Mouse (Mus musculus) heart, postnatal 0 days (tissue): Measurements from ENCODE around the gene Pih1d2. TPM values are rescaled to one million over a fixed set of nuclear protein-coding genes. Genes with fewer than 3 reads are reported as not detected.

Experiments
- ATAC-seq: fragments of 200-750 bp; cut with Nextera tagmentation; 2 replicates; pipeline ENCODE4 v1.8.0; 2017; ENCODE audit warnings: low read depth, moderate number of reproducible peaks, moderate library complexity; ENCODE audit not compliant: insufficient read depth
- DNase-seq: peaks from one replicate; pipeline ENCODE4 v3.0.0-alpha.2; 2016; ENCODE audit warnings: low spot score
- H3K27ac ChIP-seq: fragments of 300-500 bp; sonication (generic); 2 replicates; pipeline ENCODE4 v1.5.1; 2014; ENCODE audit warnings: low read depth, mild to moderate bottlenecking
- H3K27me3 ChIP-seq: fragments of 300-500 bp; sonication (generic); 2 replicates; pipeline ENCODE4 v1.6.1; 2014; ENCODE audit warnings: low read length, mixed read lengths; ENCODE audit not compliant: control insufficient read depth, insufficient read depth
- H3K36me3 ChIP-seq: fragments of 300-500 bp; sonication (generic); replicated peaks from 2 replicates; pipeline ENCODE4 v1.6.1; 2014; ENCODE audit warnings: low read length, mixed read lengths; ENCODE audit not compliant: control insufficient read depth, insufficient read depth
- H3K4me1 ChIP-seq: fragments of 300-500 bp; sonication (generic); 2 replicates; pipeline ENCODE4 v1.6.1; 2014; ENCODE audit warnings: antibody characterized with exemption; ENCODE audit not compliant: control insufficient read depth, insufficient read depth
- H3K4me2 ChIP-seq: fragments of 300-500 bp; sonication (generic); 2 replicates; pipeline ENCODE4 v1.6.1; 2014; ENCODE audit warnings: low read depth, mild to moderate bottlenecking, low read length, moderate library complexity
- H3K4me3 ChIP-seq: fragments of 300-500 bp; sonication (generic); 2 replicates; pipeline ENCODE4 v1.5.1; 2014; ENCODE audit warnings: low read depth, low read length
- H3K9ac ChIP-seq: fragments of 300-500 bp; sonication (generic); replicated peaks from 2 replicates; pipeline ENCODE4 v1.6.1; 2014; ENCODE audit warnings: low read depth, low read length, mixed read lengths
- H3K9me3 ChIP-seq: fragments of 300-500 bp; sonication (generic); replicated peaks from 2 replicates; pipeline ENCODE4 v1.6.1; 2016; ENCODE audit warnings: low read length; ENCODE audit not compliant: control insufficient read depth
- CTCF ChIP-seq: IDR thresholded peaks from 2 replicates; pipeline ENCODE4 v1.5.1; 2016; ENCODE audit warnings: antibody characterized with exemption, control low read depth, low read depth
- EP300 ChIP-seq: IDR thresholded peaks from 2 replicates; pipeline ENCODE4 v1.6.1; 2016; ENCODE audit warnings: antibody characterized with exemption, low read depth
- WGBS: fragments of 180-500 bp; shearing (Covaris S2); extraction: QIAGEN DNeasy Blood & Tissue Kit; methylation state at CpG from one replicate; pipeline ENCODE4 v1.1.7; 2014; 5-methylcytosine and 5-hydroxymethylcytosine counted together
- polyA plus RNA-seq: library from polyadenylated mRNA; unstranded; fragments of >200 nt; fragmentation: Nextera tagmentation; extraction: Ambion mirVana; gene quantifications from 2 replicates; pipeline ENCODE4 v1.2.1, GENCODE M21; 2015
- total RNA-seq: library from RNA; depleted of rRNA; stranded (reverse); fragments of >200 nt; gene quantifications from 2 replicates; pipeline ENCODE4 v1.2.3, GENCODE M21; 2014; ENCODE audit warnings: low replicate concordance; rRNA removed

Gene Pih1d2
- total and polyA plus RNA-seq, 2 experiments from 2014 or later = 0.27 to 1.2 TPM

DNA sequence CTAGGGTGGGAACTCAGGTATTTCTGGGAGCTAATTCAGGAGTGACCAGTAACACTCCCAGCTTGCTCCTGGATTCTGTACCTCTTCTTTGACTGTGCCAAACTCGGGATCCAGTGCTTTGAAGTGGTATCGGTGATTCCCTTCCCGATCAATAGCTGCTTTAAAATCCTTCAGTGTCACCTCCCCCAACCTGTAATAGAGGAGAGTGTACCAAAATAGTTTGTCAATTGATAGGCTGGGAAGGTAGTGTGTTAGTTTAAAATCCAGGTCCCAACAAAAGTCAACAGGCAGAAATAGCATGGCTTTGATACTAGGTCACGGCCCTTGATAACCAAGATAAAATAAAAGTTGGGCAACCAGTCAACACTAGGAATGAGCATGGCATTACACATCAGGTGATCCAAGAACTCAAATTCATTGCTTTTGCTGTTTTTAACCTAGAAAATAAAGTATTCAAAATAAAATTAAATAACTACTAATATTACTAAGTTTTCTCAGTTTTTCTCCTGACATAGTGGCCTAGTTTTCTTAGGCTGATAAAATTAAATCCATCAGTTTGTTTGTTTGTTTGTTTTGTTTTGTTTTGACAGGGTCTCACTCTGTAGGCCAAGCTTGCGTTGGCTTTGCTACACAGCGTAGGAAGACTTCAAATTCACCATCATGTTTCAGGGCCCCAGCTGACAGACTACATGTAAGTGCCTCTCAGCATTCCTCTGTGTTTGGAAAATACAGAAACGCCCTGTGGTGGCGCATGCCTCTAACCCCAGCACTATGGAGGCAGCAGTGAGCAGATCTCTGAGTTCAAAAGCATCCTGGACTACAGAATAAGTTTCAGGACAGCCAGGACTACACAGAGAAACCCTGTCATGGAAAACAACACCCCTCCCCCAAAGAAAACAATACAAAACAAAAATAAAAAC lies 50.7 kb downstream of the Pih1d2 start:
- no peak for TF ChIP-seq CTCF
- no peak for TF ChIP-seq EP300
- no peaks in the 10 kb centered on the region for H3K27me3 ChIP-seq
- WGBS = 63% methylated on average over 8 of the region's 8 CpGs
- H3K4me3 ChIP-seq = no peak overlapping the region
- H3K9me3 ChIP-seq = no peaks in the 10 kb centered on the region
- DNase-seq (peak; percentile 32), ATAC-seq (0 out of 2 replicates have a peak, but pooled peaks have one; percentile 27)
- H3K36me3 ChIP-seq = no peaks in the 10 kb centered on the region
- H3K4me1 ChIP-seq = no peaks in the 10 kb centered on the region
- H3K9ac ChIP-seq = no peak overlapping the region
- H3K27ac ChIP-seq = no peak overlapping the region
- no peak overlapping the region for H3K4me2 ChIP-seq

DNA sequence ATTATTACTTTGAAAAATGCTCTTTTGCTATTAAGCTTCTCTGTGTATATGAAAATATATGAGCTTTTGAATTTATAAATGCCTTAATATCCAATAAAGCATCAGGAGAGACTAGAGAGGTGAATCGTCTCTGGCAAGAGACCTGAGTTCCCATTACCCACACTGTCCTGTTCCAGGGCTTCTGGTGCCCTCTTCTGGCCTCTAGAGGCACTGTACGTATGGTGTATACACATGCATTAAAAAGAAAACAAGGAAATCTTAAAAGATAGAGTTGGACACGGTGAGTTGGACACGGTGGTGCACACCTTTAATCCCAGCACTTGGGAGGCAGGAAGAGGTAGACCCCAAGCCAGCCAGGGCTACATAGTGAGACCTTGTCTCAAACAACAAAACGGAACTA lies 53.6 kb downstream of the Pih1d2 start:
- Histone ChIP-seq H3K4me2 (no peak overlapping the region), H3K4me1 (no peaks in the 10 kb centered on the region), H3K4me3 (no peak overlapping the region), H3K27ac (no peak overlapping the region), H3K9ac (no peak overlapping the region), H3K36me3 (no peaks in the 10 kb centered on the region), H3K9me3 (no peaks in the 10 kb centered on the region), H3K27me3 (no peaks in the 10 kb centered on the region)
- DNase-seq = peak; percentile 29
- peak; percentile 82; the same call in 1 of the 2 replicates for ATAC-seq
- WGBS = 30% methylated on average over 5 of the region's 5 CpGs
- TF ChIP-seq EP300 = no peak
- peak; percentile 71 for TF ChIP-seq CTCF

Other genes with a start within 250 kb of the Pih1d2 start
- 3.7 and 7.0 TPM in 2 replicates for gene Plet1, start 122.8 kb upstream of the Pih1d2 start, total RNA-seq
- gene Plet1, start 122.8 kb upstream of the Pih1d2 start, polyA plus RNA-seq = 1.2 and 1.3 TPM in 2 replicates
- gene Pts, start 88.6 kb upstream of the Pih1d2 start, total RNA-seq = 29.7 and 147 TPM in 2 replicates
- gene Pts, start 88.6 kb upstream of the Pih1d2 start, polyA plus RNA-seq = 93.1 and 97.8 TPM in 2 replicates
- gene Il18, start 62.5 kb upstream of the Pih1d2 start, total RNA-seq = 0.46 and 2.4 TPM in 2 replicates
- 2.9 and 4.7 TPM in 2 replicates for gene Il18, start 62.5 kb upstream of the Pih1d2 start, polyA plus RNA-seq
- gene Bco2, start 62.1 kb upstream of the Pih1d2 start, total RNA-seq = not detected in 2 replicates
- gene Bco2, start 62.1 kb upstream of the Pih1d2 start, polyA plus RNA-seq = 0.07 TPM in 1 of 2 replicates, not detected in the other
- not detected in 2 replicates for gene Tex12, start 56.0 kb upstream of the Pih1d2 start, total RNA-seq
- gene Tex12, start 56.0 kb upstream of the Pih1d2 start, polyA plus RNA-seq = not detected in 2 replicates
- 980 and 992 TPM in 2 replicates for gene Sdhd, start 13.5 kb upstream of the Pih1d2 start, total RNA-seq
- 1,236 and 1,240 TPM in 2 replicates for gene Sdhd, start 13.5 kb upstream of the Pih1d2 start, polyA plus RNA-seq
- 115 and 163 TPM in 2 replicates for gene Timm8b, start 13.4 kb upstream of the Pih1d2 start, total RNA-seq
- gene Timm8b, start 13.4 kb upstream of the Pih1d2 start, polyA plus RNA-seq = 445 and 461 TPM in 2 replicates
- 10.0 and 14.5 TPM in 2 replicates for gene Nkapd1, start 143 bp downstream of the Pih1d2 start, total RNA-seq
- gene Nkapd1, start 143 bp downstream of the Pih1d2 start, polyA plus RNA-seq = 13.4 and 14.3 TPM in 2 replicates
- gene Dlat, start 42.5 kb downstream of the Pih1d2 start, total RNA-seq = 155 and 215 TPM in 2 replicates
- 203 and 204 TPM in 2 replicates for gene Dlat, start 42.5 kb downstream of the Pih1d2 start, polyA plus RNA-seq
- gene Dixdc1, start 122.2 kb downstream of the Pih1d2 start, total RNA-seq = 7.7 and 19.8 TPM in 2 replicates
- 6.9 and 7.1 TPM in 2 replicates for gene Dixdc1, start 122.2 kb downstream of the Pih1d2 start, polyA plus RNA-seq
- gene 2310030G06Rik, start 129.2 kb downstream of the Pih1d2 start, total RNA-seq = 3.6 and 4.8 TPM in 2 replicates
- gene 2310030G06Rik, start 129.2 kb downstream of the Pih1d2 start, polyA plus RNA-seq = 10.6 and 11.0 TPM in 2 replicates
- gene Cryab, start 134.0 kb downstream of the Pih1d2 start, total RNA-seq = 758 and 766 TPM in 2 replicates
- 1,736 and 1,781 TPM in 2 replicates for gene Cryab, start 134.0 kb downstream of the Pih1d2 start, polyA plus RNA-seq
- 241 and 266 TPM in 2 replicates for gene Hspb2, start 135.0 kb downstream of the Pih1d2 start, total RNA-seq
- gene Hspb2, start 135.0 kb downstream of the Pih1d2 start, polyA plus RNA-seq = 309 and 313 TPM in 2 replicates
- gene Fdxacb1, start 150.9 kb downstream of the Pih1d2 start, total RNA-seq = 7.4 and 10.0 TPM in 2 replicates
- 7.9 and 8.1 TPM in 2 replicates for gene Fdxacb1, start 150.9 kb downstream of the Pih1d2 start, polyA plus RNA-seq
- gene Alg9, start 157.7 kb downstream of the Pih1d2 start, total RNA-seq = 23.9 and 24.2 TPM in 2 replicates
- gene Alg9, start 157.7 kb downstream of the Pih1d2 start, polyA plus RNA-seq = 11.4 and 11.9 TPM in 2 replicates
- gene 1110032A03Rik, start 158.2 kb downstream of the Pih1d2 start, total RNA-seq = 8.0 and 39.5 TPM in 2 replicates
- gene 1110032A03Rik, start 158.2 kb downstream of the Pih1d2 start, polyA plus RNA-seq = 32.6 and 36.8 TPM in 2 replicates
- gene Ppp2r1b, start 228.0 kb downstream of the Pih1d2 start, total RNA-seq = 7.5 and 15.3 TPM in 2 replicates
- 15.3 and 17.8 TPM in 2 replicates for gene Ppp2r1b, start 228.0 kb downstream of the Pih1d2 start, polyA plus RNA-seq